Mouse (Mus musculus): ENCODE results near the gene Alox5.

The Alox5 gene

GRCm38 (mm10) chr6:116385194-116386044, 75.6 kb downstream of the Alox5 start:
- no peak for DNase-seq

DNA sequence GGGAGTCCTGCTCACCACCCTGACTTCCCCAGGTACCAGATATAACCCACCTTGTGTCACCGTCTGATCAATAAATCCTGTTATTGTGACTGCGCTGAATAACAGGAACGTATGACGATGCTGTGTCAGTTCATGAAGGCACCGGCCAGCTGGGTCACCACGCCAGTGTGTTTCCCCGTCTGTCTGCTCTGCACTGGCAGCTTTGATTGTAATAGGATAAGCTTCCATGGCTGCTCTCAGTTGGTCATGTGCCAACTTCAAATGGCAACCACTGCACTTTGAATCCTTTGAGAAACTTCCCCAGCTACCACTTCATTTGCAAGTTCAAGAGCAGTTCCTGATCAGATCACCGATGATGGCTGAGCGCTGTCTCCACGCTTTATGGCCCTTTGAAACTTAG, 77.4 kb downstream of the Alox5 start:
- DNase-seq, result no peak

DNA sequence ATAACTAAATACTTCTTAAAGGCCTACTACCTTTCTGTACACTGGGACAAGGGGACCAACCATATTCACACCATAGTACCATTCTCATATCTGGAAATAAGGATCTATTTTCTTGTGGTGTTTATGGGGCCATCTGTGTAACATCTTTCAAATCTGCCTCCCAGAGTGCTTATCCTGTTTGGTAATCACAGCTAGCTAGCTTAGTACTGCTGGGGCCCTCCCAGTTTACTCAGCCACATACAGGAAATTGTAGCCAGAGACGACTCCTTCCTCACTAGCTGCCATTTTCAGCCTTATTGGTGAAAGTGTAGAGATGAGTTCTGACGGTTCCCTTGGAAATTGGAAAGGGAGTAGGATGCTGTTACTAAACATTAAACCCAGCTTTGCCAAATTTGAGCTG, 79.4 kb downstream of the Alox5 start:
- DNase-seq, result no peak

DNA sequence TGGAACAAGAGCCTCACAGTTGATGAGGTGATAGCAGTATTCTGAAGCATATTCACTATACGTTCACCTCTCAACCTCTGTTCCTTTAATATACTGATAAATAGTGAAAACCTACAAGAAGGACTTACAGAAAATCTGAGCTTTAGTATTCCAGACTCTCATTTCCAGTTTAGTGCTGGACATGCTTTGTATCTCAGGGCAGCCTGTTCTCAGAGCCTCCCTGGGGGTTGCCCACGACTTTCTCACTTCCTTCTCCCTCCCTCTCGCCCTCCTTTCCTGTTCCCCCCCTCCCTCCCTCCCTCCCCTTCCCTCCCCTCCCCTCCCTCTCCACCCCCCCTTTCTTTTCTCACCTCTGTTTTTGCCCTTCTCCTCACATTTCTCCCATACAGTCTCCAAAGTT, 80.8 kb downstream of the Alox5 start:
- no peak for DNase-seq

GRCm38 (mm10) chr6:116378892-116379291, 82.1 kb downstream of the Alox5 start:
- DNase-seq, result no peak

DNA sequence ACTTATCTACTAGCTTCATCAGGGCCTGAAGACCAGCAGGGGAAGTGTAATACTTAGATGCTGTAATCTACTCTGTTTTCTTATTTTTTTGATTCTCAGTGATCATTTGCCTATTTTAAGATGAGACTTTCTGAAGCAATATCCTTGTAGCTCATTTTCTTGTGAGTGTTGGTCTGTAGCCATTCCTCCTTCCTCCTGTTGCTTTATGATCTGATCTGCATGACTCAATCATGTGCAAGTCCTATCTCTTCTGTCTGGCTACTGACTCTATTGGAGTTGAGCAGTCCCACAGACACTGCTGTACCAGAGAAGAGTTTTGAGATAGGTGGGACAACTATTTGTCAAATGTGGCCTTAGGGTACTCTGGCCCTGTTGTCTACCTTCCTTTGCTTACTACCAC, 86.4 kb downstream of the Alox5 start:
- DNase-seq, result no peak

DNA sequence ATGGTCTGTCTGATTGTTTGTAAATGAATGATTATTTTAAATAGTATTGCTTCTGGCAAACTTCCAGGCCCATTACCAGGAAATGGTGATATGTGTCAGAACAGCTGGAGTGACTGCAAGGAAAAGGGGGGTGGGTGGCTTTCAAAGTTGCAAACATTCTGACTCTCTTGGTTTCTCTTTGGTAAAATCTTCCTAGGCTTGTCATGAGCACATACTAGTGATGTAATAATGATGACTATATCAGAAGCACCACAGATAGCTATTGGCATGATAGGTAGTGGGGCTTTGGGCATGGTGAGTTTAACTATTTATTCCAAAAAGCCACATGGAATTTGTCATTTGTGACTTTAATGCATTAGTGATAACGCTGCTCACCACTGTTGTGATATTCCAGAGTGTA, 86.8 kb downstream of the Alox5 start:
- no peak for DNase-seq

DNA sequence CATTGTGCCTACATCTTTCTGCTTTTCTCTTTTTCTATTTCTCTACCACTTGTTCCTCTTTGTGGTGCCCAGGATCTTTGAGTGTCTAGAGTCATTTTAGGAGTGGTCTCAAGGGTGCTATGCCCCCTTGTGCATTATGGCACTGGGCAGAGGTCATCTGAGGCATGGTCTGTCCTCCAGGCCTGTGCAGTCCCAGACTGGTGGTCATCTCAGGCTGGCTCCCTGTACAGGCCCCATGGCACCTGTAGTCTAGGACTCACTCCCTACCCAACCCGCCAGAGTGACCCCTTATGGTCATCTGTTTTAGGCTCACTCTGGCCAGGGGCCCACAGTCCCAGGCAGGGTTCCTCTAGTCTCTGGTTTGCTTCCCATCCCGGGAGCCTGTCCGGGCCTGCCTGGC, 89.5 kb downstream of the Alox5 start:
- no peak for DNase-seq

DNA sequence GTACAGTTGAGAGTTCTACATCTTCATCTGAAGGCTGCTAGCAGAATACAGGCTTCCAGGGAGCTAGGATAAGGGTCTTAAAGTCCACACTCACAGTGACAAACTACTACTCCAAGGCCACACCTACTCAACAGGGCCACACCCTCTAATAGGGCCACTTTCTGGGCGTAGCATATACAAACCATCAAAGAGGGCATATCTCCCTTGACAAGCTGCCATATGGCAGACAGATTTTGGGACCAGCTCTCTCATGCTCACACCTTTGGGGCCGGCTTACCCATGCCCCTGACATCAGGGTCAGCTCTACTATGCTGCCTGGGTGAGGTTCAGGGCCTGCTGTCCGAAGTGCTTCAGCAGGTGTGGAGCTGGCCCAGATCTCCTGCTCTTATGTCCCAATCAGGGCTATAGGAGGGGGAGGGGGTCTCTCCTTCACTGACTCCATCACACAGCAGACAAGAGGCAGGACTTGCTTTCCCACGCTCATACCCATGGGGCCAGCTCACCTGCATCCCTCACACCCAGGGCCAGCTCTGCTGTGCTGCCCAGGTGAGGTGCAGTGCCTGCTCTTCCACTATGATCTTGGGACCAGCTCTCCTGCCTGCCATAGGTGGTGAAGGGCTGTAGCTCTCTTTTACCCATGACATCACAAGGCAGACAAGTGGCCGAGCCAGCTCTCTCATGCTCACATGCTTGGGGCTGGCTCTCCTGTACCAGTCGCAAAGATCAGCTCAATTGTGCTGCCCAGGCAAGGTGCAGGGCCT, 90.6 kb downstream of the Alox5 start:
- no peak for DNase-seq

- DNase-seq, result no peak
These were observed 91.2 kb downstream of the Alox5 start for GRCm38 (mm10) chr6:116369811-116370210.

DNA sequence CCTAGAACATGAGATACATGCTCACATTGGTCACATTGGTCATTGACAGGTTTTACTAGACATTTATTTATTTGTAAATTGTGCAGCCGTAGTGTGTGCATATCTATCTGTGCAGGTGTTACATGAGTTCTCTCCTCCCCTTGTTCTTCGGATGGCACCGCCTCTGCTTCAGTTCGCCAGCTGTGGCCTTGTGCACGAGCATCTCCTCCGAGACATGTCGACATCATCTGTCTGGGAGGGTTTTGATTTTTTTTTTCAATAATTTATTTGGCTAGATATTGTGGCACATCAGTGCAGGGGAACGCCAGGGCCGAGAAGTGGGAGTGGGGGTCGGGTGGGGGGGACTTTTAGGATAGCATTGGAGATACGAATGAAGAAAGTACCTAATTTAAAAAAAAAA, 93.0 kb downstream of the Alox5 start:
- DNase-seq, result no peak

- no peak for DNase-seq
These were observed 99.0 kb downstream of the Alox5 start for GRCm38 (mm10) chr6:116361993-116362392.

DNA sequence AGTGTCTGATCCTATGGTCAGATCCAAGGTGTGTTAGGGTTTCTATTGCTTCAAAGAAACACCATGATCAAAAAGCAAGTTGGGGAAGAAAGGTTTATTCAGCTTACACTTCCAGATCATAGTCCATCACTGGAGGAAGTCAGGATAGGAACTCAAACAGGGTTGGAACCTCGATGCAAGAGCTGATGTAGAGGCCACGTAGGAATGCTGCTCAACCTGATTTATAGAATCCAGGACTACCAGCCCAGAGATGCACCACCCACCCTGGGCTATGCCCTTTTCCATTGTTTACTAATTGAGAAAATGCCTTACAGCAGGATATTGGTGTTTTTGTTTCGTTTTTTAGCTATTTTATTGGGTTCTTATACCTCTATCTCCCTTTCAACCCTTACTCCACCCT, 99.5 kb downstream of the Alox5 start:
- no peak for DNase-seq

All from thymus, postnatal 36 days (tissue).